Mouse (Mus musculus): ENCODE measurements at regions not wholly inside any gene's neighbourhood (a gene's known extent, or its start where the extent isn't known, plus 50 kb on each side); places are given as distances from the start of the nearest gene placed in this dataset.

- TF ChIP-seq CTCF (IDR thresholded peaks at IDR 0.05; ENCODE audit: low read depth) (no peak), EP300 (IDR thresholded peaks at IDR 0.05; ENCODE audit: low read depth) (no peak)
Observed at GRCm38 (mm10) chr6:84408513-84408912, 185.2 kb downstream of the Cyp26b1 start.
